Mouse (Mus musculus) intestine, embryonic 14.5 days (tissue): ENCODE data around the gene Bco1. TPM values are rescaled to one million over a fixed set of nuclear protein-coding genes. Genes with fewer than 3 reads are reported as not detected.

Experiments used
- ATAC-seq: fragments of 200-750 bp; cut with Nextera tagmentation; replicated peaks from 2 replicates; pipeline ENCODE4 v1.8.0; 2017; ENCODE audit warnings: low read depth, moderate number of reproducible peaks, moderate TSS enrichment, moderate library complexity; ENCODE audit not compliant: low FRiP score, low TSS enrichment
- DNase-seq: peaks from one replicate; pipeline ENCODE4 v3.0.0-alpha.2; 2018; ENCODE audit warnings: low spot score
- H3K27ac ChIP-seq: fragments of 300-500 bp; sonication (generic); 2 replicates; pipeline ENCODE4 v1.5.1; 2014; ENCODE audit warnings: low read depth, mild to moderate bottlenecking, control low read depth
- H3K27me3 ChIP-seq: fragments of 300-500 bp; sonication (generic); replicated peaks from 2 replicates; pipeline ENCODE4 v1.6.1; 2014; ENCODE audit warnings: low read length, control low read depth; ENCODE audit not compliant: control insufficient read depth, insufficient read depth
- H3K36me3 ChIP-seq: fragments of 300-500 bp; sonication (generic); 2 replicates; pipeline ENCODE4 v1.6.1; 2014; ENCODE audit warnings: low read length, control low read depth; ENCODE audit not compliant: control insufficient read depth, insufficient read depth
- H3K4me1 ChIP-seq: fragments of 300-500 bp; sonication (generic); replicated peaks from 2 replicates; pipeline ENCODE4 v1.6.1; 2014; ENCODE audit warnings: low read length, control low read depth, mixed read lengths; ENCODE audit not compliant: control insufficient read depth, insufficient read depth
- H3K4me2 ChIP-seq: fragments of 300-500 bp; sonication (generic); 2 replicates; pipeline ENCODE4 v1.6.1; 2014; ENCODE audit warnings: low read length
- H3K4me3 ChIP-seq: fragments of 300-500 bp; sonication (generic); 2 replicates; pipeline ENCODE4 v1.5.1; 2014; ENCODE audit warnings: low read depth, low read length, control low read depth, mixed read lengths
- H3K9ac ChIP-seq: fragments of 300-500 bp; sonication (generic); 2 replicates; pipeline ENCODE4 v1.6.1; 2014; ENCODE audit warnings: mild to moderate bottlenecking, low read length
- H3K9me3 ChIP-seq: fragments of 300-500 bp; sonication (generic); 2 replicates; pipeline ENCODE4 v1.6.1; 2016; ENCODE audit warnings: low read length, control low read depth; ENCODE audit not compliant: control insufficient read depth
- WGBS: fragments of 180-500 bp; shearing (Covaris S2); extraction: QIAGEN DNeasy Blood & Tissue Kit; methylation state at CpG from one replicate; pipeline ENCODE4 v1.1.7; 2014; 5-methylcytosine and 5-hydroxymethylcytosine counted together
- polyA plus RNA-seq: library from polyadenylated mRNA; unstranded; fragments of >200 nt; fragmentation: Nextera tagmentation; extraction: Ambion mirVana; gene quantifications from 2 replicates; pipeline ENCODE4 v1.2.1, GENCODE M21; 2014

The Bco1 gene
- polyA plus RNA-seq, 1 experiment from 2014 or later: 0.97 TPM

DNA sequence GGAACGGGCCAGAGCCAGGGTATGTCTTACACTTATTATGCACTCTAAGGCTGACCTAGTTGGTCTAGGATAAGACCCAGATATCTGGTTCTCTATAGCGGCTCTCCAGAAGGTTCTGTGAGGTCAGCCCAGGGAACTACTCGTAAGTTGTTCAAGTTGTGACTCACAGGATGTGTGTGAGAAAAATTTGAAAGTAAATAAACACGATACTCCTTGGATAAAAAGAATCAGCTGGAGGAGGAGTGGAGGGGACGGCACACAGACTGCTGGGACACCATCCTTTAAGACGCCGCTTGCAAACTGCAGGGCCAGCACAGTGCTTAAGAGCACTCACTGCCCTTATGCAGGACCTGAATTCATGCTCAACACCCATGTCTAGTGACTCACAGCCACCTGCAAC lies 81.6 kb downstream of the Bco1 start:
- Histone ChIP-seq H3K4me3 (no peak overlapping the region), H3K27ac (no peak overlapping the region), H3K9ac (no peak overlapping the region), H3K4me2 (no peak overlapping the region), H3K27me3 (no peaks in the 10 kb centered on the region), H3K9me3 (no peaks in the 10 kb centered on the region), H3K4me1 (peaks cover 6% of the 10 kb centered on the region; the same call in 1 of the 2 replicates), H3K36me3 (0 out of 2 replicates have a peak, but pooled peaks cover 10% of the 10 kb centered on the region)
- ATAC-seq (no peak), DNase-seq (no peak)
- WGBS: 74% methylated on average over 7 of the region's 7 CpGs

DNA sequence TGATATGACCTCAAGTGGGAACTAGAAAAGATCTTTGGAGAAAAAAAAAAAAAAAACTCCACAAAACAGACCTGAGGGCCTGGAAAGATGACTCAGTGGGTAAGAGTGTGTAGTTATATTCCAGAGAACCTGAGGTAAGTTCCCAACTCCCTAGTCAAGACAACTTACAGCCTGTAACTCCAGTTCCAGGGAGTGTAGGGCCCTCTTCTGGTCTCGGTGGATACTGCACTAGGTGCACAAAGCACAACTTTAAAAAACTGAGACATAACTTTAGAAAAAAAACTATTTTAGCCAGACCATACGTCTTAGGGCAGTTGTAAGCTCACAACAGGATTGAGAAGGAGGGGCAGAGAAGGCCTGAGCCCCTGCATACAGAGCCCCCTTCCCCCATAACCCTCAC lies 82.4 kb downstream of the Bco1 start:
- DNase-seq (no peak), ATAC-seq (no peak)
- WGBS: 77% methylated on average over 2 of the region's 2 CpGs
- H3K4me2 ChIP-seq: no peak overlapping the region
- no peaks in the 10 kb centered on the region for H3K27me3 ChIP-seq
- H3K9me3 ChIP-seq: no peaks in the 10 kb centered on the region
- H3K4me3 ChIP-seq: no peak overlapping the region
- H3K36me3 ChIP-seq: 0 out of 2 replicates have a peak, but pooled peaks cover 10% of the 10 kb centered on the region
- H3K9ac ChIP-seq: no peak overlapping the region
- H3K4me1 ChIP-seq: peaks cover under 1% of the 10 kb centered on the region; the same call in 1 of the 2 replicates
- no peak overlapping the region for H3K27ac ChIP-seq

DNA sequence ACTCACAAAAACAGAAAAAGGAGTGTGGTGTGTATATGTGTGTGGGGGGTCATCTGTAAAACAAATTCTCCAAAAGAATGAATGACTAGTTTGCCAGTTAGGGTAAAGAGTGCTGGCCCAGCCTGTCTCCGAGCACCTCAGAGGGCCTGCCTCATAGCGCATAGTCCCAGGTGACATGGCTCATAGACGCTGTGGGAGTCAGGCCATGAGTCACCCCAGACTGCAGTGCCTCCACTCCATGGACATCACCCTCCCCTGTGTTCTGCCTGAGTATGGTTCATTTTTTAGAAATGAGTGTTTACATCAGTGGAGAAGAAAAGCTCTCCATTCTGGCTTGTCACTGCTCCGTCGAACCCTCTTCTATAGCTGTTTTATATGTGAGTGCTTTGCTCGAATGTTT lies 83.0 kb downstream of the Bco1 start:
- Histone ChIP-seq H3K4me2 (no peak overlapping the region), H3K9me3 (no peaks in the 10 kb centered on the region), H3K27me3 (no peaks in the 10 kb centered on the region), H3K27ac (no peak overlapping the region), H3K4me1 (no peaks in the 10 kb centered on the region), H3K4me3 (no peak overlapping the region), H3K36me3 (0 out of 2 replicates have a peak, but pooled peaks cover 14% of the 10 kb centered on the region), H3K9ac (no peak overlapping the region)
- ATAC-seq: no peak
- DNase-seq: no peak
- 66% methylated on average over 6 of the region's 6 CpGs for WGBS

DNA sequence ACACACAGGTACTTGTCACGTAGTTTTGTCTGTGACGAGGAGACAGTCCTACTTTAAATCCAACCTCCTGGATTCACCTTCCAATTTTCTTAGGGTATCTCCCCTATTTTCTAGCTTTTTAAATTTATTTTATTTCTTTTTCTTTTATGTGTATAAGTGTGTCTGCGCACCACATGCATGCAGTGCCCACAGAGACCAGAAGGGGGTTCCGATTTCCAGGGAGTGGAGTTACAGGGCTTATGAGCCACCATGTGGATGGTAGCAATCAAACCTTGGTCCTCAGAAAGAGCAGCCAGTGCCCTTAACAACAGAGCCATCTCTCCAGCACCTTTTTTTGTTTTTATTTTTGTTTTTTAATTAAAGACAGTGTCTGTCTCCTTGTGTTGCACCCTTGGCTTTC lies 87.1 kb downstream of the Bco1 start:
- Histone ChIP-seq H3K36me3 (peaks cover 35% of the 10 kb centered on the region), H3K4me1 (no peaks in the 10 kb centered on the region), H3K4me2 (no peak overlapping the region), H3K27me3 (no peaks in the 10 kb centered on the region), H3K27ac (no peak overlapping the region), H3K9ac (no peak overlapping the region), H3K9me3 (no peaks in the 10 kb centered on the region), H3K4me3 (no peak overlapping the region)
- ATAC-seq (no peak), DNase-seq (no peak)
- WGBS: 98% methylated on average over 4 of the region's 4 CpGs

Other genes starting within 250 kb of the Bco1 start
- 73.7 and 85.1 TPM in 2 replicates for gene Cmc2, start 174.4 kb upstream of the Bco1 start, polyA plus RNA-seq
- gene Cenpn, start 174.1 kb upstream of the Bco1 start, polyA plus RNA-seq: 38.4 and 39.2 TPM in 2 replicates
- 11.9 and 12.5 TPM in 2 replicates for gene Atmin, start 152.5 kb upstream of the Bco1 start, polyA plus RNA-seq
- gene 1700030J22Rik, start 116.9 kb upstream of the Bco1 start, polyA plus RNA-seq: 0.67 and 1.2 TPM in 2 replicates
- gene Gcsh, start 102.3 kb upstream of the Bco1 start, polyA plus RNA-seq: 174 and 176 TPM in 2 replicates
- not detected in 2 replicates for gene Pkd1l2, start 13.4 kb upstream of the Bco1 start, polyA plus RNA-seq
- 2.8 and 3.0 TPM in 2 replicates for gene Gan, start 62.3 kb downstream of the Bco1 start, polyA plus RNA-seq
- gene Cmip, start 161.2 kb downstream of the Bco1 start, polyA plus RNA-seq: 22.2 and 22.4 TPM in 2 replicates